Mouse (Mus musculus) right cerebral cortex, postnatal 10 days (tissue): ENCODE data around the gene Dtx4.

Experiments
- DNase-seq, 2 experiments: peaks; one replicate each; pipeline ENCODE4 v3.0.0; 2021; ENCODE audit warnings: low spot score in 2 of 2

Dtx4 gene

GRCm38 (mm10) chr19:12467436-12467835 lies 33.8 kb downstream of the Dtx4 start:
- DNase-seq = peak; percentile 31 to 54

- peak; percentile 73 to 76 for DNase-seq
Observed at GRCm38 (mm10) chr19:12466204-12466603, 35.0 kb downstream of the Dtx4 start.

GRCm38 (mm10) chr19:12465530-12466144 lies 35.6 kb downstream of the Dtx4 start:
- peak in 1 of 2 experiments; percentile 24 for DNase-seq

- no peak for DNase-seq
Observed at GRCm38 (mm10) chr19:12464674-12465073, 36.6 kb downstream of the Dtx4 start.

- no peak for DNase-seq
Observed at GRCm38 (mm10) chr19:12464127-12464526, 37.1 kb downstream of the Dtx4 start.

GRCm38 (mm10) chr19:12463722-12464035 lies 37.6 kb downstream of the Dtx4 start:
- no peak for DNase-seq

- DNase-seq = peak in 1 of 2 experiments; percentile 21
Observed at GRCm38 (mm10) chr19:12462851-12463721, 38.2 kb downstream of the Dtx4 start.

GRCm38 (mm10) chr19:12460282-12461249 lies 40.7 kb downstream of the Dtx4 start, which contains the start of gene Mpeg1:
Gene Mpeg1 (plus strand): TSS chr19:12460779.
- DNase-seq = no peak

DNA sequence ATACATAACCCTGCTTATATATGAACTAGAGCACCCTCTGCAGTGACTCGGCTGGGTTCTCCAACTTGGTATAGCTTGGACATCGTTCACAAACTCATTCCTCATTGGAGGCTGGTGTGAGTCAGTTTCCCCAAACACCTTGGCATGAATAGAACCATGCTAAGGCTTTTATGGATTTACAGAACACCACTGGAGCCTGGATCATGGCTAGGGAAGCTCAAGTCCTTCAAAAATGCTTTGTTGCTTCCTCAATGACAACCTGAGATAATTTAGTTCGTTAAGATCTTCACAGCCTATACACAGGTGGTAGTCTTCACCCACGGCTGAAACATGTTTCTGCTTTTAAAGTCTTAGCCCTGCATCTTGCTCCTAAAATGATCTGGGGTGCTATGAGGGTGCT lies 41.7 kb downstream of the Dtx4 start:
- DNase-seq = no peak

DNA sequence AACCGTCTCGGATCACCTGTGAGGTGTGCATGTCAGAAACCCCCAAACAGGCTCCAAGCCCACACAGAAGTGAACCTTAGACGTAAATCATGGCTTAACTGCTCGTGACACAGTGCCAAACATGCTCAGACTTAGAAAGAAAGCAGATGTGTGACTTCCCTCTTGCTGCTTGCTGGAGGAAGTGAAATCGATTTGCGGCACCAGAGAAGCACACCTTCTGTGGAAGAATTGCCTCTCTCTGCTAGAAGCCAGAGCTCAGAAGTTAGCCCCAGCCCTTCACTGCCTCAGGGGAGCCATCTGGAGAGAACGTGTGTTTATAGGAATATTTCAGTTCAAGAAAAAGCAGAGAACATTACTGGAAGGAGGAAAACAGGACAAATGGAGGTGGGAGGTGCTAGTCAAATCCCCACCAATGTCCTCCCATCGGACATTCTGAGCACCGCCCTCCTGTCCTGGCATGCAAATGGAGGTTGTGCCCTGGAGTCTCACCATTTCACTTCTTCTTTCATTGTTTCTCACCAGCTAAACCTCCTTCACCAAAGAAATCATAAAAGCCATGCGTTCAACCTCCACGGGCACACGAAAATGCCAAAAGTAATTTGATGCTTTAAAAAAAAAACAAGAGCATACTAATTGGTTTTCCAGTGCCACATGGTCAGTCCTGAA lies 43.7 kb downstream of the Dtx4 start:
- no peak for DNase-seq

GRCm38 (mm10) chr19:12445014-12445413 lies 56.2 kb downstream of the Dtx4 start:
- DNase-seq = no peak

DNA sequence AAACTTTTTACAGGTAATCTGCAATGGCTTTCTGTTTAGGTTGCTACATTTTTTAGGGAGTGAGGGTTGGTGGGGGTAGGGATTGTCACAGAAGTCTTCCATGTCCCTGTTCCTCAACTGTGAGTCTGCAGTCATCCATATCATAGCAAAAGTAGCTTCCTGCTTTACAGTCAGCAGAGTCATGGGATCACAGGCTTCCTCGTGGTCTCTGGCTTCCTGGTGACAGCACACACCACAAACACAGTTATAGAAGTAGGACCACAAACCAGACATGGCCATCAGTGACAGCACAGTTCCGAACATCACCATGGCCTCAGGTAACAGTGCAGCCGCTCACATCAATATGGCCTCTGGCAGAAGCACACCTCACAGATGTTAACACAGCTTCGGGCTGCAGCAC lies 58.7 kb downstream of the Dtx4 start:
- DNase-seq = no peak

DNA sequence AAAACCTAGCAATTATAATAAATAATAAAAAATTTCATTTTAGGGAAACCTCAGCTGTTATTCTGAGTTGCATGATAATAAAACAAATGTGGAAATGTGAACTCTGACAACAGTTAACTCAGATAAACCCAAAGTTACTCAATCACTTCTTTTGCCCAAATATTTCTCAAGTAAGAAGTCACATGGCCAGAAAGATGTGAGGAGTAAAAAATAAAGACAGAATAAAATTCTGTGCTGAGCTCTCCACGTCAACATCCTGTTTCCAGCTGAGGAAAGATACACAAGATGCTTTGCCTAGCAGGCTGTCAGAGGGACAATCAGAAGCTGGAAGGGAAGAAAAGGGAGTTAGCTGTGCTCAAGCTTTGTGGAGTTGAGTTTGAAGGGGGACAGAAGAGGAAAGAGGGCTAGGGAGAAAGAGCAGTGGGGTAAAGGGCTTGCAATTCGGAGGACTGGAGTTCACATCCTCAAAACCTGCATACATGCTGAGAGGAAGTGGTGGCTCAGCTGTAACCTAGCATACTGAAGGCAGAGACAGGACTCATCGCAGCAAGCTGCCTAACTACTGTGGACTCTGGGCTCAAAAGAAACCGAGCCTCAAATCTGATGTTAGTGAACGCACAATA lies 61.0 kb downstream of the Dtx4 start:
- no peak for DNase-seq

- no peak for DNase-seq
Observed at GRCm38 (mm10) chr19:12439581-12439980, 61.7 kb downstream of the Dtx4 start.

- DNase-seq = no peak
Observed at GRCm38 (mm10) chr19:12435750-12436524, 65.3 kb downstream of the Dtx4 start.

GRCm38 (mm10) chr19:12435011-12435416 lies 66.2 kb downstream of the Dtx4 start:
- no peak for DNase-seq

GRCm38 (mm10) chr19:12433033-12433432 lies 68.2 kb downstream of the Dtx4 start:
- DNase-seq = peak; percentile 50 to 53

DNA sequence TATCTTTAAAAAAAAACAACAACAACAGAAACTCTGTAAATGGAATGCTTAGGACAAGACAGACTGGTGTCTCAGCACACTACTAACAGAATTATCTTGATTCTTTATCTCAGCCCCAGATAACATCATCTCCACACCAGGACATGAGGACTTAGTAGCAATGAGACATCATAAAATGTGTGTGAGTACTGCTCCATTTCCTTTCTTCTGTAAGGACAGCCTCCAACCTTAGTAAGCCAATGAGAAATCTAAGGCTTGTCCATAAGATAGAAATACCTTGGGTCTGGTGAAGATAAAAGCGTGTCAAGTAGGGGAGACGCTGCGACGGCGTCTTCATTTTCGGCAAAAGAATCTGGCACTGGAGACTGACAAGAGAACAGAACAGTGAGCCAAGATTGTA lies 73.6 kb downstream of the Dtx4 start, which contains the start of gene Pfpl:
Gene Pfpl, plus strand, starts transcription at position 301 of the 400 bp plus-strand sequence.
- no peak for DNase-seq

- DNase-seq = no peak
Observed at GRCm38 (mm10) chr19:12427101-12427500, 74.2 kb downstream of the Dtx4 start.

DNA sequence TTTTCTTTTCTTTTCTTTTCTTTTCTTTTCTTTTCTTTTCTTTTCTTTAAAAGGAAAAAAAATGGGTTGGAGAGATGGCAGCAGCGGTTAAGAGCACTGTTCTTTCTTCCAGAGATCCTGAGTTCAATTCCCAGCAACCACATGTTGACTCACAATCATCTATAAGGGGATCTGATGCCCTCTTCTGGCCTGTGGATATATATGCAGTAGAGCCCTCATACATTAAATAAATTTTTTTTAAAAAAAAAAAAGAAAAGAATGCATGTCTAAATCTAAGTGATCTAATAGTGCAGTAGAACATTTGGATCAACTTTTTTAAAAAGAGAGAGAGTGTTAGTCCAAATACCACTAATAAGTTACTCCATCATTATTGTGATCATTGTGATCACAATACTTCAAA lies 79.6 kb downstream of the Dtx4 start:
- no peak for DNase-seq
